Mouse (Mus musculus) ES-E14 (cell line): ENCODE data around the gene Il13. TPM values are rescaled to one million over a fixed set of nuclear protein-coding genes. Genes with fewer than 3 reads are reported as not detected.

Experiments used
- DNase-seq: peaks from one replicate; pipeline ENCODE4 v3.0.0-alpha.2; 2013; ENCODE audit warnings: low read depth, low spot score
- H3K27ac ChIP-seq: 2 replicates; pipeline ENCODE4 v1.5.1; 2012; ENCODE audit warnings: low read depth, mild to moderate bottlenecking, low read length, moderate library complexity, mixed read lengths; ENCODE audit not compliant: poor library complexity, insufficient read depth, severe bottlenecking
- H3K36me3 ChIP-seq: 2 replicates; pipeline ENCODE4 v1.6.1; 2012; ENCODE audit warnings: mild to moderate bottlenecking, low read length, moderate library complexity, mixed read lengths; ENCODE audit not compliant: control insufficient read depth, poor library complexity, insufficient read depth, severe bottlenecking
- H3K4me1 ChIP-seq, 2 experiments: fragments of 150-350 bp in 1 of 2; sonication (generic) in 1 of 2; 2 replicates each; pipeline ENCODE4 v1.6.1; 2012; ENCODE audit warnings: low read length in 2 of 2, mild to moderate bottlenecking in 1 of 2, mixed read lengths in 1 of 2; ENCODE audit not compliant: control insufficient read depth in 2 of 2, insufficient read depth in 2 of 2, poor library complexity in 1 of 2
- H3K4me3 ChIP-seq, 2 experiments: fragments of 150-350 bp in 1 of 2; sonication (generic) in 1 of 2; 2 replicates each; pipeline ENCODE4 v1.5.1; 2012; ENCODE audit warnings: low read length in 2 of 2, low read depth in 1 of 2, mild to moderate bottlenecking in 1 of 2, mixed read lengths in 1 of 2; ENCODE audit not compliant: insufficient read depth in 1 of 2, poor library complexity in 1 of 2, severe bottlenecking in 1 of 2
- H3K9ac ChIP-seq: 2 replicates; pipeline ENCODE4 v1.6.1; 2012; ENCODE audit warnings: low read depth, mild to moderate bottlenecking, low read length, mixed read lengths; ENCODE audit not compliant: poor library complexity, insufficient read depth, severe bottlenecking
- H3K9me3 ChIP-seq: fragments of 150-350 bp; sonication (generic); 2 replicates; pipeline ENCODE4 v1.6.1; 2012; ENCODE audit warnings: low read depth, mild to moderate bottlenecking, low read length; ENCODE audit not compliant: control insufficient read depth, insufficient read depth
- CHD2 ChIP-seq: IDR thresholded peaks from 2 replicates; pipeline ENCODE4 v1.6.1; 2014; ENCODE audit warnings: mild to moderate bottlenecking, low read depth, low read length, inconsistent platforms
- HCFC1 ChIP-seq: IDR thresholded peaks from 2 replicates; pipeline ENCODE4 v1.6.1; 2012; ENCODE audit warnings: low read length, inconsistent platforms, borderline replicate concordance; ENCODE audit not compliant: insufficient read depth
- MAFK ChIP-seq: IDR thresholded peaks from 2 replicates; pipeline ENCODE4 v1.6.1; 2014; ENCODE audit warnings: mild to moderate bottlenecking, low read depth, low read length, inconsistent platforms; ENCODE audit not compliant: insufficient read depth
- ZC3H11A ChIP-seq: IDR thresholded peaks from 2 replicates; pipeline ENCODE4 v1.6.1; 2012; ENCODE audit warnings: low read depth, mild to moderate bottlenecking, inconsistent platforms, low read length, borderline replicate concordance
- ZNF384 ChIP-seq: IDR thresholded peaks from 2 replicates; pipeline ENCODE4 v1.6.1; 2012; ENCODE audit warnings: low read depth, low read length, inconsistent platforms
- in situ Hi-C, 2 experiments: fragments of 600-800 bp; cut with MboI; formaldehyde crosslinking; loops; one replicate each; pipeline ENCODE4 v1.15.1; 2025; ENCODE audit warnings: low sequenced_read_pairs in 2 of 2, inconsistent platforms in 1 of 2; ENCODE audit not compliant: unreplicated experiment in 2 of 2
- total RNA-seq: library from RNA; depleted of rRNA; stranded (reverse); fragments of 300-350 nt; gene quantifications from 2 replicates; pipeline ENCODE4 v1.2.3, GENCODE M21; 2012

The Il13 gene
- total RNA-seq, 1 experiment, result not detected

- Histone ChIP-seq H3K9me3 (no peaks in the 10 kb centered on the region), H3K4me1 (no peaks in the 10 kb centered on the region), H3K4me3 (no peak overlapping the region), H3K9ac (no peak overlapping the region), H3K36me3 (no peaks in the 10 kb centered on the region), H3K27ac (no peak overlapping the region)
- in situ Hi-C loops, result no loop called here
- no peak for DNase-seq
- TF ChIP-seq HCFC1 (no peak), ZC3H11A (no peak), MAFK (no peak), CHD2 (no peak), ZNF384 (no peak)
These were observed 7.6 kb downstream of the Il13 start for GRCm38 (mm10) chr11:53626802-53627373.

- Histone ChIP-seq H3K9ac (no peak overlapping the region), H3K4me1 (no peaks in the 10 kb centered on the region; a peak in 1 of 4 replicates), H3K27ac (no peak overlapping the region), H3K36me3 (no peaks in the 10 kb centered on the region), H3K4me3 (no peak overlapping the region), H3K9me3 (no peaks in the 10 kb centered on the region)
- TF ChIP-seq MAFK (no peak), HCFC1 (no peak)
- DNase-seq, result no peak
- in situ Hi-C loops, result no loop called here
These were observed 10.4 kb downstream of the Il13 start for GRCm38 (mm10) chr11:53624124-53624523.

GRCm38 (mm10) chr11:53623573-53623972 is 10.9 kb downstream of the Il13 start:
- Histone ChIP-seq H3K4me1 (no peaks in the 10 kb centered on the region; a peak in 1 of 4 replicates), H3K27ac (no peak overlapping the region), H3K36me3 (no peaks in the 10 kb centered on the region), H3K9ac (no peak overlapping the region), H3K9me3 (no peaks in the 10 kb centered on the region), H3K4me3 (no peak overlapping the region)
- in situ Hi-C loops, result no loop called here
- DNase-seq, result no peak
- TF ChIP-seq ZNF384 (no peak), HCFC1 (no peak), MAFK (no peak), CHD2 (no peak), ZC3H11A (no peak)

GRCm38 (mm10) chr11:53622440-53622806 is 12.1 kb downstream of the Il13 start:
- Histone ChIP-seq H3K4me3 (no peak overlapping the region), H3K4me1 (no peaks in the 10 kb centered on the region; a peak in 1 of 4 replicates), H3K36me3 (no peaks in the 10 kb centered on the region), H3K9ac (no peak overlapping the region), H3K27ac (no peak overlapping the region), H3K9me3 (no peaks in the 10 kb centered on the region)
- in situ Hi-C loops, result no loop called here
- no peak for DNase-seq
- TF ChIP-seq MAFK, result no peak
- no peak for TF ChIP-seq ZC3H11A
- TF ChIP-seq HCFC1, result no peak
- TF ChIP-seq ZNF384, result no peak
- TF ChIP-seq CHD2, result no peak
